Mouse (Mus musculus) frontal cortex, postnatal 14 days (tissue): ENCODE data around the gene Gm4985.
"Not testable (repeated sequence)": the region's sequence is repeated elsewhere in the genome, so short reads cannot be mapped to it uniquely, and the experiment has no call there.

Experiments used
- DNase-seq, 2 experiments: peaks; one replicate each; pipeline ENCODE4 v3.0.0; 2022; ENCODE audit warnings: low spot score in 2 of 2

Gm4985 gene

DNA sequence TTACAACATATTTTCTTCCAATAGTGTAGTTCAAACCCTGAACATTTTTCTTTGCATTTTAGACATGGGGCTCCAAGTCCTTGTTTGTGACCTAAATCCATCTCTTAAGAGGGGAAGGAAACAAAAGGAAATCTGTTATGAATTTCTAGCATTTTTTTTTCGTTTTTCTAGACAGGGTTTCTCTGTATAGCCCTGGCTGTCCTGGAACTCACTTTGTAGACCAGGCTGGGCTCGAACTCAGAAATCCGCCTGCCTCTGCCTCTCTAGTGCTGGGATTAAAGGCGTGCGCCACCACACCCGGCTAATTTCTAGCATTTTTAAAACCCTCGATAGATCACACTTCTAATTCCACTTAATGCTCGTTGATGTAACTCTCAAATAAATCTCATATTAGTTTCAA, at the start of gene Gm4985:
TSS of gene Gm4985 (minus strand) at position 101 of the 400 bp plus-strand sequence.
- not testable (repeated sequence) for DNase-seq

DNA sequence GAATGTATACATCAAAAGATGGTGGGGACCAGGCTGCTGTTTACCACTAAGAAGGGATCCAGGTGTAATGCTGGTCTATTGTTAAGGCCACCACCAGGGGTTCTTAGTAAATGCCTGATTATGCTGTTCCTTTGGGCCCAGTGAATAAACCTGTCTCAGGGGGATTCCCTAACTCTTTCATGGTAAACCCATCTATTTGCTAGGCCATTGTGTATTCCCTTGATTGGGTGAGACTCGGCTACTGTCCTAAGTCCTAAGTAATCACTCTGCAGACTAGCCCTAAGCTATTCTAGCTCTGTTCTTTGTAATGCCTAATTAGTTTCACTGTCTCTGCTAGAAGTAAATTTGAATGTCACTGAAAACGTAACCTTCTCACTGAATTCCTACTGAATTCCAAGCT, 4.6 kb downstream of the Gm4985 start:
- DNase-seq, result no peak
